Mouse (Mus musculus): ENCODE data around the gene Kpna1. TPM values are rescaled to one million over a fixed set of nuclear protein-coding genes. Genes with fewer than 3 reads are reported as not detected.
A peak's percentile ranks its signal among the peaks of the same experiment; 100 is the strongest.

Gene Kpna1
- total RNA-seq, 2 experiments from 2014 or later, result 50.3 to 52.8 TPM

GRCm38 (mm10) chr16:36063315-36063714 is 84.8 kb downstream of the Kpna1 start:
- no peak for ATAC-seq (replicated peaks; ENCODE audit: low FRiP score, low TSS enrichment, poor library complexity, severe bottlenecking)

GRCm38 (mm10) chr16:36064904-36065303 is 86.4 kb downstream of the Kpna1 start:
- no peak for ATAC-seq (replicated peaks; ENCODE audit: low FRiP score, low TSS enrichment, poor library complexity, severe bottlenecking)

GRCm38 (mm10) chr16:36067694-36068093 is 89.1 kb downstream of the Kpna1 start:
- no peak for ATAC-seq (replicated peaks; ENCODE audit: low FRiP score, low TSS enrichment, poor library complexity, severe bottlenecking)

DNA sequence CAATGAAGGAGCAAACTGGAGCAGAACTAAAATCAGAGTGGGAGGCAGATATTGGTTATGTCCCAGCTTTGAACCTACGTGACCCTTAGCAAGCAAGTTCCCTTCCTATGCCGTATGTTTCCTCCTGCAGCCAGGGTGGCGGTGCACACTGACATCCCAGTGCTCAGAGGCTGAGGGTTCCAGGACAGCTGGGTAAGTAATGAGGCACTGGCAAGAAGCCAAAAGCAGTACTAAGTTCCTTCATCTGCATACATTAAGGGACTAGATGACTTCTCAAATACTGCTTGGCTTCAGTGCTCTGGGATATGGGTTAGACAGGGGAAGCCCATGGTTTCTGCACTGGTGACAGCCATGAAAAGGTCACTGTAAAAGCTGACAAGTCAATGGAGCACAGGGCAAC is 89.8 kb downstream of the Kpna1 start:
- ATAC-seq (replicated peaks; ENCODE audit: low FRiP score, low TSS enrichment, poor library complexity, severe bottlenecking), result no peak

DNA sequence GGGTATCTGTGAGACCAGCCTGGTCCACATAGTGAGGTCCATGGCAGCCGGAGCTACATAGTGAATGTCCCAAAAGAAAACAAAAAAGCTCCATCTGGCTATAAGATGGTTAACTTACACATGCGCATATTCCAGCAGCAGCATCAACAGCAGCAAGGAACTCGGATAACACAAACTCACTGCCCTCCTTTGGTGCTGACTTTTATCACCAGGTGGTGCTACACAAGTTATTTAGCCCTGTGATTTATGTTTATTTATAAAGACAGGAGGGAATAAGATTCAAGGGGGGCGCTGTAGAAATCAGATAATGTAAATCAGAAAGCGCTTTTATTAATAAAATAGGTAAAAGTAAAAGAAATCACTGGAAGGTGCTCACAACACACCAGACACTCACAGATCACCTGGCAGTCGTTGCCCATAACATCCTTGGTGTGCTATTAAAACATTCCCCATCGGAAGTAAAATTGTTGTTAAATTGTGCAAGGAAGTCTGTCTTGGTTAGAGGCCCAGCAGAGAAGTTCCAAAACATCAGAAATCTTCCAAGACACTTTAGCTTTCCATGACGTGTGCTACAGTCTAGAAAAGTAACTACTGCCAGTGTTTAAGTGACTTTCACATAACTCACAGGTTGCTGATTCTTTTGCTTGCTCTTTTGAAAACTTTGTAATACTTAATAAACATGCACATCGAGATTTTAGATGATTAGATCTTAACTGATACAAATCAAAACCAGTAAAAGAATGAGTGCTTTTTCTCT is 91.4 kb downstream of the Kpna1 start:
- ATAC-seq (replicated peaks; ENCODE audit: low FRiP score, low TSS enrichment, poor library complexity, severe bottlenecking), result no peak

GRCm38 (mm10) chr16:36071071-36071449 is 92.5 kb downstream of the Kpna1 start:
- ATAC-seq (replicated peaks; ENCODE audit: low FRiP score, low TSS enrichment, poor library complexity, severe bottlenecking), result peak; percentile 16

DNA sequence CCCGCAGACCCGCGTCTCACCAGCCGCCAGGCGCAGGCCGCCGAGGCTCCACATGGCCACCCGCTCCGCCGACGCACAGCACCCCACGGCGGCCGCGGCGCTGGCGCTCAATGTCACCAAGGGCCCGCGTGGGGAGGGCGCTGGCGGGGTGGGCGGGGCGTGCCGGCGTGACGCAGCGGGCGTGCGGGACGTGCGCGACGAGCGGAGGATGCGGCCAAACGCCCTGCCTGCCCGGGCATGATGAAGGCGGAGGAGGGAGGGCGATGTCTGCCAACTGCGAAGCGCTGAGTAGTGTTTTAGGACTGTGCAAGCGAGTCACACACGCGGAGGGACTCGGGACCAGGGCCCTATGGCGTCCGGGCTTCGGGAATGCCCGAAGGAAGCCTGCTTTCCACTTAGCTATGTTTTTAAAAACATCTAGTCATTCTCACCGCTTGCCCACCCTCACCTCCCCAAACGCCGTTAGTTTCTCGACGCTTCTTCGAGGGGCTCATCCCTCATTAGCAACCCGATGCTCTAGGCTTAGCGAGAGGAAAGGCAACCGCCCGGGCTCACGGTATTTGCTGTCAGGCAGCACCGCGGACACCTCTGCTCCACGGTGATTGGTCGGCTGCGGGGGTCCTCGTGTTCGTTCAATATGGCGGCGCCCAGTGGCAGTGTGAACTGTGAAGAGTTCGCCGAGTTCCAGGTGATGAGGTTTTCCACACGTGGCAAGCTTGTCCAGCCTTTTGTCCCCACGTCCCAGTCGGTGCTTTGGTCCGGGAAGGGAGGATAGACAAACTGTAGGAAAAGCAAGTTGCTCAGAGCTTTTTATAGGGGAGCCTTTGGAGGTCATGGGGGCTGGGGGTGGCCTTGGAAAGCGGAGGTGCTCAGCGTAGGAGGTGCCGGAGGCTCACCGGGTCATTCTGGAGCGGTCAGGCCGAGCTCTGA is 93.2 kb downstream of the Kpna1 start, which contains the start of the genes Fam162a and Ccdc58:
Gene Fam162a (minus strand): TSS at position 145 of the 930 bp plus-strand sequence.
Gene Ccdc58 (plus strand): TSS at position 236 of the 930 bp plus-strand sequence.
- ATAC-seq (replicated peaks; ENCODE audit: low FRiP score, low TSS enrichment, poor library complexity, severe bottlenecking), result peak; percentile 88

- ATAC-seq (replicated peaks; ENCODE audit: low FRiP score, low TSS enrichment, poor library complexity, severe bottlenecking), result peak; percentile 39
Observed at GRCm38 (mm10) chr16:36072410-36073011, 94.0 kb downstream of the Kpna1 start.

DNA sequence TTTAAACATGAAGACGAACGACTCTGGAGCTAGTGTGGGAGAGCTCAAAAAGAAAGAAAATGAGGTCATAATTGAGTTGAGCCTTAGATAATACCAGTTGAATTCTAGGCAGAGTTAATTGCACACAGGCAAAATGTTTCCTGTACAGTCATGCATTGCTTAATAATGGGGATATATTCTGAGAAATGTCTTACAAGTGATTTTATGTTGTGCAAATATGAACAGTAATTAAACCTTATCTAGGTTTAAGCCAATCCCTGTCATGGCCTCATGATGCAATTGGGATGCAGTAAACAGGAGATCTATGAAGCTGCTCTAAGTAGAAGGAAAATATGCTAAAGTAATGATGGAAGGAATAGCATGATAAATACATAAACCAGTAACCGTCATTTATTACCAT is 96.2 kb downstream of the Kpna1 start:
- no peak for ATAC-seq (replicated peaks; ENCODE audit: low FRiP score, low TSS enrichment, poor library complexity, severe bottlenecking)

- no peak for ATAC-seq (replicated peaks; ENCODE audit: low FRiP score, low TSS enrichment, poor library complexity, severe bottlenecking)
Observed at GRCm38 (mm10) chr16:36079916-36080315, 101.4 kb downstream of the Kpna1 start.

Other genes with a start within 250 kb of the Kpna1 start
- gene Dirc2, start 209.4 kb upstream of the Kpna1 start, total RNA-seq (2014; fragmentation: Nextera tagmentation), result 2.1 and 5.3 TPM in 2 replicates
- gene Dirc2, start 209.4 kb upstream of the Kpna1 start, total RNA-seq (2017), result 1.2 and 5.1 TPM in 2 replicates
- 7.2 and 8.0 TPM in 2 replicates for gene Hspbap1, start 208.4 kb upstream of the Kpna1 start, total RNA-seq (2014; fragmentation: Nextera tagmentation)
- gene Hspbap1, start 208.4 kb upstream of the Kpna1 start, total RNA-seq (2017), result 5.9 and 6.1 TPM in 2 replicates
- 8.3 and 9.3 TPM in 2 replicates for gene Parp14, start 107.2 kb upstream of the Kpna1 start, total RNA-seq (2014; fragmentation: Nextera tagmentation)
- 8.4 and 13.8 TPM in 2 replicates for gene Parp14, start 107.2 kb upstream of the Kpna1 start, total RNA-seq (2017)
- 14.8 and 18.1 TPM in 2 replicates for gene Parp9, start 40.3 kb upstream of the Kpna1 start, total RNA-seq (2014; fragmentation: Nextera tagmentation)
- gene Parp9, start 40.3 kb upstream of the Kpna1 start, total RNA-seq (2017), result 28.3 and 40.9 TPM in 2 replicates
- 15.8 and 19.4 TPM in 2 replicates for gene Dtx3l, start 39.6 kb upstream of the Kpna1 start, total RNA-seq (2014; fragmentation: Nextera tagmentation)
- 22.1 and 23.0 TPM in 2 replicates for gene Dtx3l, start 39.6 kb upstream of the Kpna1 start, total RNA-seq (2017)
- 6.6 and 8.3 TPM in 2 replicates for gene Wdr5b, start 62.4 kb downstream of the Kpna1 start, total RNA-seq (2014; fragmentation: Nextera tagmentation)
- gene Wdr5b, start 62.4 kb downstream of the Kpna1 start, total RNA-seq (2017), result 9.2 and 9.3 TPM in 2 replicates
- 205 and 208 TPM in 2 replicates for gene Fam162a, start 92.8 kb downstream of the Kpna1 start, total RNA-seq (2014; fragmentation: Nextera tagmentation)
- gene Fam162a, start 92.8 kb downstream of the Kpna1 start, total RNA-seq (2017), result 137 and 156 TPM in 2 replicates
- 119 and 149 TPM in 2 replicates for gene Ccdc58, start 92.9 kb downstream of the Kpna1 start, total RNA-seq (2014; fragmentation: Nextera tagmentation)
- gene Ccdc58, start 92.9 kb downstream of the Kpna1 start, total RNA-seq (2017), result 93.2 and 218 TPM in 2 replicates
- gene Csta1, start 152.5 kb downstream of the Kpna1 start, total RNA-seq (2014; fragmentation: Nextera tagmentation), result not detected in 2 replicates
- not detected in 2 replicates for gene Csta1, start 152.5 kb downstream of the Kpna1 start, total RNA-seq (2017)
- gene Stfa2l1, start 178.1 kb downstream of the Kpna1 start, total RNA-seq (2014; fragmentation: Nextera tagmentation), result not detected in 2 replicates
- not detected in 2 replicates for gene Stfa2l1, start 178.1 kb downstream of the Kpna1 start, total RNA-seq (2017)
- not detected in 2 replicates for gene Gm5483, start 205.5 kb downstream of the Kpna1 start, total RNA-seq (2014; fragmentation: Nextera tagmentation)
- gene Gm5483, start 205.5 kb downstream of the Kpna1 start, total RNA-seq (2017), result not detected in 2 replicates
- not detected in 2 replicates for gene Gm5416, start 231.7 kb downstream of the Kpna1 start, total RNA-seq (2014; fragmentation: Nextera tagmentation)
- gene Gm5416, start 231.7 kb downstream of the Kpna1 start, total RNA-seq (2017), result not detected in 2 replicates
- not detected in 2 replicates for gene 2010005H15Rik, start 242.7 kb downstream of the Kpna1 start, total RNA-seq (2014; fragmentation: Nextera tagmentation)
- gene 2010005H15Rik, start 242.7 kb downstream of the Kpna1 start, total RNA-seq (2017), result not detected in 2 replicates